Mouse (Mus musculus) liver, embryonic 14.5 days (tissue): ENCODE measurements around the gene Zfp442.
"Not testable (repeated sequence)": the region's sequence is repeated elsewhere in the genome, so short reads cannot be mapped to it uniquely, and the experiment has no call there.

Experiments used
- CTCF ChIP-seq: IDR thresholded peaks from 2 replicates; pipeline ENCODE4 v1.5.1; 2016; ENCODE audit warnings: antibody characterized with exemption, low read depth, control low read depth
- EP300 ChIP-seq: IDR thresholded peaks from 2 replicates; pipeline ENCODE4 v1.6.1; 2016; ENCODE audit warnings: antibody characterized with exemption, low read depth

DNA sequence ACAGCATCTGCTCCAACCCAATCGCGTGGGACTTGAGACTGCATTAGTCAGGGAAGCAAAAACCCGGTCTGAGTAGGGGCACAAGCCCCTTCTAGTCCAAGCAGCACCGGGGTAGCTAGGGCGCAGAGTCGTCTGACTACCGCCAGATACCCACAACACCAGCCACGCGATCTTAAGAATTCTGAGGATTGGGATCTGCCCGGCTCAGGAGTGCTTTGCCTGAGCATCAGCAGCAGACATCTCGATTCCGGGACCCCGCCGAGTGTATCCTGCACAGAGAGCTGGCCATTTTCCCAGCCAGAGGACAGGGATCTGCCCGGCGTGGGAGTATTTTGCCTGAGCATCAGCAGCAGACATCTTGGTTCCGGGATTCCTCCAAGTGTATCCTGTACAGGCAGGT, 39.1 kb downstream of the Zfp442 start:
- not testable (repeated sequence) for TF ChIP-seq EP300, CTCF
